Mouse (Mus musculus): ENCODE measurements around the gene Metap2.
"Not testable (repeated sequence)": the region's sequence is repeated elsewhere in the genome, so short reads cannot be mapped to it uniquely, and the experiment has no call there.

Metap2 gene

GRCm38 (mm10) chr10:93834394-93834745 is 62.5 kb downstream of the Metap2 start:
- DNase-seq: no peak

- peak; percentile 83 to 86 for DNase-seq
Measured at GRCm38 (mm10) chr10:93833699-93834393, 63.0 kb downstream of the Metap2 start.

GRCm38 (mm10) chr10:93833370-93833698 is 63.6 kb downstream of the Metap2 start:
- no peak for DNase-seq

- no peak for DNase-seq
Measured at GRCm38 (mm10) chr10:93832811-93833210, 64.1 kb downstream of the Metap2 start.

GRCm38 (mm10) chr10:93831730-93832574 is 64.9 kb downstream of the Metap2 start:
- DNase-seq: peak in 1 of 2 experiments; percentile 9

- peak in 1 of 2 experiments; percentile 15 for DNase-seq
Measured at GRCm38 (mm10) chr10:93830931-93831729, 65.8 kb downstream of the Metap2 start, which contains the start of gene Usp44. Gene Usp44 (plus strand): TSS chr10:93831555.

GRCm38 (mm10) chr10:93829898-93830831 is 66.7 kb downstream of the Metap2 start:
- DNase-seq: no peak

- peak; percentile 61 to 69 for DNase-seq
Measured at GRCm38 (mm10) chr10:93818661-93819060, 78.2 kb downstream of the Metap2 start.

- peak in 1 of 2 experiments; percentile 16 for DNase-seq
Measured at GRCm38 (mm10) chr10:93813755-93814154, 83.1 kb downstream of the Metap2 start.

- DNase-seq: peak; percentile 88
Measured at GRCm38 (mm10) chr10:93812774-93813415, 84.0 kb downstream of the Metap2 start.

- no peak for DNase-seq
Measured at GRCm38 (mm10) chr10:93812098-93812497, 84.8 kb downstream of the Metap2 start.

GRCm38 (mm10) chr10:93810590-93811185 is 86.2 kb downstream of the Metap2 start:
- DNase-seq: no peak

GRCm38 (mm10) chr10:93809438-93809837 is 87.5 kb downstream of the Metap2 start:
- not testable (repeated sequence) for DNase-seq
